Mouse (Mus musculus): ENCODE measurements around the gene Car5a.

Gene Car5a

GRCm38 (mm10) chr8:121901498-121902236 is 43.0 kb downstream of the Car5a start:
- no peaks in the 10 kb centered on the region for H3K27me3 ChIP-seq (ENCODE audit: insufficient read depth, low read length)

GRCm38 (mm10) chr8:121899180-121900044 is 45.3 kb downstream of the Car5a start:
- no peaks in the 10 kb centered on the region for H3K9me3 ChIP-seq (ENCODE audit: low read length)
- H3K4me3 ChIP-seq (replicated peaks; ENCODE audit: low read length): peak overlapping the region; percentile 51; the same call in 1 of the 2 replicates
- peaks cover 97% of the 10 kb centered on the region for H3K4me1 ChIP-seq (replicated peaks; ENCODE audit: low read depth, low read length)
- H3K36me3 ChIP-seq (ENCODE audit: insufficient read depth, low read length): peaks cover 88% of the 10 kb centered on the region
- TF ChIP-seq NANOG (IDR thresholded peaks at IDR 0.05; ENCODE audit: borderline replicate concordance, low read length) (no peak), POU5F1 (IDR thresholded peaks at IDR 0.05; ENCODE audit: borderline replicate concordance, low read length) (no peak), CTCF (conservative IDR thresholded peaks at IDR 0.05; ENCODE audit: low read length) (no peak)
- H3K27me3 ChIP-seq (ENCODE audit: insufficient read depth, low read length): no peaks in the 10 kb centered on the region

More at GRCm38 (mm10) chr8:121901498-121902236, 43.0 kb downstream of the Car5a start:
- H3K9me3 ChIP-seq (ENCODE audit: low read length): no peaks in the 10 kb centered on the region
- peaks cover 100% of the 10 kb centered on the region for H3K4me1 ChIP-seq (replicated peaks; ENCODE audit: low read depth, low read length)
- H3K4me3 ChIP-seq (replicated peaks; ENCODE audit: low read length): 0 out of 2 replicates have a peak overlapping the region, but pooled peaks have one; percentile 20
- TF ChIP-seq NANOG (IDR thresholded peaks at IDR 0.05; ENCODE audit: borderline replicate concordance, low read length) (0 out of 2 replicates have a peak, but pooled peaks have one; percentile 2), POU5F1 (IDR thresholded peaks at IDR 0.05; ENCODE audit: borderline replicate concordance, low read length) (no peak), CTCF (conservative IDR thresholded peaks at IDR 0.05; ENCODE audit: low read length) (no peak)
- H3K36me3 ChIP-seq (ENCODE audit: insufficient read depth, low read length): peaks cover 84% of the 10 kb centered on the region

GRCm38 (mm10) chr8:121898401-121898931 is 46.2 kb downstream of the Car5a start:
- peaks cover 97% of the 10 kb centered on the region for H3K4me1 ChIP-seq (replicated peaks; ENCODE audit: low read depth, low read length)
- no peak for TF ChIP-seq NANOG (IDR thresholded peaks at IDR 0.05; ENCODE audit: borderline replicate concordance, low read length)
- no peak for TF ChIP-seq CTCF (conservative IDR thresholded peaks at IDR 0.05; ENCODE audit: low read length)
- TF ChIP-seq POU5F1 (IDR thresholded peaks at IDR 0.05; ENCODE audit: borderline replicate concordance, low read length): no peak
- peaks cover 88% of the 10 kb centered on the region for H3K36me3 ChIP-seq (ENCODE audit: insufficient read depth, low read length)
- no peaks in the 10 kb centered on the region for H3K9me3 ChIP-seq (ENCODE audit: low read length)
- no peaks in the 10 kb centered on the region for H3K27me3 ChIP-seq (ENCODE audit: insufficient read depth, low read length)
- peak overlapping the region; percentile 51 for H3K4me3 ChIP-seq (replicated peaks; ENCODE audit: low read length)

- Histone ChIP-seq H3K4me3 (replicated peaks; ENCODE audit: low read length) (peak overlapping the region; percentile 51), H3K4me1 (replicated peaks; ENCODE audit: low read depth, low read length) (peaks cover 96% of the 10 kb centered on the region), H3K27me3 (ENCODE audit: insufficient read depth, low read length) (no peaks in the 10 kb centered on the region), H3K36me3 (ENCODE audit: insufficient read depth, low read length) (peaks cover 88% of the 10 kb centered on the region), H3K9me3 (ENCODE audit: low read length) (no peaks in the 10 kb centered on the region)
- TF ChIP-seq CTCF (conservative IDR thresholded peaks at IDR 0.05; ENCODE audit: low read length) (no peak), POU5F1 (IDR thresholded peaks at IDR 0.05; ENCODE audit: borderline replicate concordance, low read length) (no peak), NANOG (IDR thresholded peaks at IDR 0.05; ENCODE audit: borderline replicate concordance, low read length) (no peak)
Measured at GRCm38 (mm10) chr8:121897871-121898381, 46.8 kb downstream of the Car5a start.

- Histone ChIP-seq H3K4me1 (replicated peaks; ENCODE audit: low read depth, low read length) (peaks cover 93% of the 10 kb centered on the region), H3K4me3 (replicated peaks; ENCODE audit: low read length) (peak overlapping the region; percentile 26; the same call in 1 of the 2 replicates), H3K36me3 (ENCODE audit: insufficient read depth, low read length) (peaks cover 88% of the 10 kb centered on the region), H3K9me3 (ENCODE audit: low read length) (no peaks in the 10 kb centered on the region), H3K27me3 (ENCODE audit: insufficient read depth, low read length) (no peaks in the 10 kb centered on the region)
- TF ChIP-seq POU5F1 (IDR thresholded peaks at IDR 0.05; ENCODE audit: borderline replicate concordance, low read length) (no peak), NANOG (IDR thresholded peaks at IDR 0.05; ENCODE audit: borderline replicate concordance, low read length) (no peak), CTCF (conservative IDR thresholded peaks at IDR 0.05; ENCODE audit: low read length) (no peak)
Measured at GRCm38 (mm10) chr8:121897205-121897604, 47.5 kb downstream of the Car5a start.

- Histone ChIP-seq H3K9me3 (ENCODE audit: low read length) (no peaks in the 10 kb centered on the region), H3K27me3 (ENCODE audit: insufficient read depth, low read length) (no peaks in the 10 kb centered on the region), H3K4me3 (replicated peaks; ENCODE audit: low read length) (peak overlapping the region; percentile 26; the same call in 1 of the 2 replicates), H3K36me3 (ENCODE audit: insufficient read depth, low read length) (peaks cover 88% of the 10 kb centered on the region), H3K4me1 (replicated peaks; ENCODE audit: low read depth, low read length) (peaks cover 87% of the 10 kb centered on the region)
- TF ChIP-seq NANOG (IDR thresholded peaks at IDR 0.05; ENCODE audit: borderline replicate concordance, low read length): no peak
- TF ChIP-seq POU5F1 (IDR thresholded peaks at IDR 0.05; ENCODE audit: borderline replicate concordance, low read length): no peak
- TF ChIP-seq CTCF (conservative IDR thresholded peaks at IDR 0.05; ENCODE audit: low read length): no peak
Measured at GRCm38 (mm10) chr8:121896476-121897145, 48.1 kb downstream of the Car5a start.

GRCm38 (mm10) chr8:121895910-121896309 is 48.8 kb downstream of the Car5a start:
- H3K36me3 ChIP-seq (ENCODE audit: insufficient read depth, low read length): peaks cover 88% of the 10 kb centered on the region
- H3K4me1 ChIP-seq (replicated peaks; ENCODE audit: low read depth, low read length): peaks cover 82% of the 10 kb centered on the region
- H3K27me3 ChIP-seq (ENCODE audit: insufficient read depth, low read length): no peaks in the 10 kb centered on the region
- no peaks in the 10 kb centered on the region for H3K9me3 ChIP-seq (ENCODE audit: low read length)
- no peak overlapping the region for H3K4me3 ChIP-seq (replicated peaks; ENCODE audit: low read length)
- no peak for TF ChIP-seq CTCF (conservative IDR thresholded peaks at IDR 0.05; ENCODE audit: low read length)
- no peak for TF ChIP-seq POU5F1 (IDR thresholded peaks at IDR 0.05; ENCODE audit: borderline replicate concordance, low read length)
- no peak for TF ChIP-seq NANOG (IDR thresholded peaks at IDR 0.05; ENCODE audit: borderline replicate concordance, low read length)

All from E14TG2a.4 (cell line).